In genomic region chr11:3573092-3573491, GRCm38 (mm10) we compare ENCODE assay signal across 7 mouse cellular contexts. TPM values are rescaled to one million over a fixed set of nuclear protein-coding genes. Genes with fewer than 3 reads are reported as not detected.
DNase-seq lines count a peak whose midpoint lies in the region; ATAC-seq and TF ChIP-seq lines count a peak whose summit lies in the region.

No protein-coding gene starts in this region.

- no peaks in the 10 kb centered on the region for H3K9me3 ChIP-seq in hindbrain, postnatal 0 days (ENCODE audit: low read length)
- no peaks in the 10 kb centered on the region for H3K9me3 ChIP-seq in liver, embryonic 13.5 days (replicated peaks)

- H3K9ac ChIP-seq in hindbrain, postnatal 0 days (replicated peaks; ENCODE audit: low read length) = no peak overlapping the region
- no peak overlapping the region for H3K9ac ChIP-seq in liver, embryonic 13.5 days

- no peaks in the 10 kb centered on the region for H3K36me3 ChIP-seq in hindbrain, postnatal 0 days (ENCODE audit: insufficient read depth, low read length)
- no peaks in the 10 kb centered on the region for H3K36me3 ChIP-seq in liver, embryonic 13.5 days

- ATAC-seq in hindbrain, postnatal 0 days = no peak
- peak; percentile 69 for ATAC-seq in liver, embryonic 13.5 days (ENCODE audit: low read depth)

- H3K4me1 ChIP-seq in hindbrain, postnatal 0 days (ENCODE audit: insufficient read depth, low read length) = no peaks in the 10 kb centered on the region
- peaks cover 26% of the 10 kb centered on the region for H3K4me1 ChIP-seq in liver, embryonic 13.5 days (replicated peaks)

- 19% methylated on average over 9 of the region's 9 CpGs for WGBS in hindbrain, postnatal 0 days
- WGBS in liver, embryonic 13.5 days (ENCODE audit: insufficient replicate concordance) = 12% methylated on average over 9 of the region's 9 CpGs

- no peak overlapping the region for H3K4me3 ChIP-seq in hindbrain, postnatal 0 days (ENCODE audit: low read length)
- no peak overlapping the region for H3K4me3 ChIP-seq in liver, embryonic 13.5 days (replicated peaks)

- peak; percentile 83 for DNase-seq in 416B (ENCODE audit: low read depth)
- DNase-seq in adrenal gland, adult 2 months = peak; percentile 80
- DNase-seq in gastrocnemius, postnatal 10 days = peak; percentile 58
- DNase-seq in hindbrain, postnatal 0 days (ENCODE audit: low spot score) = peak; percentile 27
- DNase-seq in liver, embryonic 13.5 days = no peak
- DNase-seq in ovary, adult 18-20 months (ENCODE audit: low spot score) = peak; percentile 67
- no peak for DNase-seq in right cerebral cortex, postnatal 36 days (ENCODE audit: low spot score in 2 of 2)

- TF ChIP-seq CTCF in hindbrain, postnatal 0 days (IDR thresholded peaks at IDR 0.05; ENCODE audit: low read depth) = no peak

- no peaks in the 10 kb centered on the region for H3K27me3 ChIP-seq in hindbrain, postnatal 0 days (ENCODE audit: insufficient read depth, low read length)
- H3K27me3 ChIP-seq in liver, embryonic 13.5 days = no peaks in the 10 kb centered on the region

- no peak overlapping the region for H3K4me2 ChIP-seq in hindbrain, postnatal 0 days (ENCODE audit: low read depth, low read length)
- no peak overlapping the region for H3K4me2 ChIP-seq in liver, embryonic 13.5 days

- H3K27ac ChIP-seq in hindbrain, postnatal 0 days = peak overlapping the region; percentile 20; the same call in 1 of the 2 replicates
- H3K27ac ChIP-seq in liver, embryonic 13.5 days = peak overlapping the region; percentile 60

RNA-seq across cellular contexts. Expression of gene Smtn, which starts 32.7 kb away (rescaled TPM):
- 10 to 100 TPM; 45.1 to 59.8 TPM for total RNA-seq in adrenal gland, adult 2 months (2021)
- 33.2 and 36.2 TPM in 2 replicates for polyA plus RNA-seq in adrenal gland, adult 2 months (2012; rRNA removed)
- total RNA-seq in gastrocnemius, postnatal 10 days (2021) = 100 to 1,000 TPM; 182 to 198 TPM
- 7.7 and 10.0 TPM in 2 replicates for total RNA-seq in hindbrain, postnatal 0 days (2014; rRNA removed)
- 10.7 and 12.8 TPM in 2 replicates for polyA plus RNA-seq in hindbrain, postnatal 0 days (2015; fragmentation: Nextera tagmentation; extraction: Ambion mirVana)
- 10.5 and 12.0 TPM in 2 replicates for polyA plus RNA-seq in liver, embryonic 13.5 days (2015; fragmentation: Nextera tagmentation; extraction: Ambion mirVana)

RNA-seq across cellular contexts. Expression of gene Selenom, which starts 58.6 kb away (rescaled TPM):
- 10 to 100 TPM; 31.7 to 54.5 TPM for total RNA-seq in adrenal gland, adult 2 months (2021)
- polyA plus RNA-seq in adrenal gland, adult 2 months (2012; rRNA removed) = 89.0 and 131 TPM in 2 replicates
- total RNA-seq in gastrocnemius, postnatal 10 days (2021) = 10 to 100 TPM; 44.4 to 56.3 TPM
- 321 and 384 TPM in 2 replicates for total RNA-seq in hindbrain, postnatal 0 days (2014; rRNA removed)
- 359 and 389 TPM in 2 replicates for polyA plus RNA-seq in hindbrain, postnatal 0 days (2015; fragmentation: Nextera tagmentation; extraction: Ambion mirVana)
- 12.2 and 12.5 TPM in 2 replicates for polyA plus RNA-seq in liver, embryonic 13.5 days (2015; fragmentation: Nextera tagmentation; extraction: Ambion mirVana)

Comparison
In these comparisons a context has a peak if more than half of its experiments do, and no peak if none do; other contexts are left out.
1. DNase-seq: peak in 416B (single experiment), adrenal gland, adult 2 months (single experiment), gastrocnemius, postnatal 10 days (single experiment), hindbrain, postnatal 0 days (single experiment) and ovary, adult 18-20 months (single experiment); none in liver, embryonic 13.5 days (single experiment) and right cerebral cortex, postnatal 36 days (0 of 2).